Mouse (Mus musculus) left cerebral cortex, adult 18-20 months (tissue): ENCODE data around the gene Rbfox1. TPM values are rescaled to one million over a fixed set of nuclear protein-coding genes. Genes with fewer than 3 reads are reported as not detected.

ENCODE experiments used
- DNase-seq, 2 experiments: peaks; one replicate each; pipeline ENCODE4 v3.0.0; 2021 to 2022; ENCODE audit warnings: low spot score in 2 of 2, mixed read lengths in 1 of 2
- total RNA-seq, 2 experiments: library from RNA; stranded (reverse); gene quantifications; 2 replicates each; pipeline ENCODE4 v1.2.3; 2021

The Rbfox1 gene
- total RNA-seq, 2 experiments from 2014 or later = 309 to 311 TPM

GRCm38 (mm10) chr16:6992251-6992650 is 1107.1 kb downstream of the Rbfox1 start:
- DNase-seq = no peak

GRCm38 (mm10) chr16:6993180-6993579 is 1108.0 kb downstream of the Rbfox1 start:
- no peak for DNase-seq

- no peak for DNase-seq
Measured at GRCm38 (mm10) chr16:6997109-6997508, 1112.0 kb downstream of the Rbfox1 start.

- no peak for DNase-seq
Measured at GRCm38 (mm10) chr16:6997834-6998233, 1112.7 kb downstream of the Rbfox1 start.

- no peak for DNase-seq
Measured at GRCm38 (mm10) chr16:7004565-7004964, 1119.4 kb downstream of the Rbfox1 start.

GRCm38 (mm10) chr16:7005478-7005877 is 1120.3 kb downstream of the Rbfox1 start:
- peak; percentile 48 to 64 for DNase-seq

- DNase-seq = no peak
Measured at GRCm38 (mm10) chr16:7017310-7017709, 1132.2 kb downstream of the Rbfox1 start.

- DNase-seq = no peak
Measured at GRCm38 (mm10) chr16:7034231-7034630, 1149.1 kb downstream of the Rbfox1 start.

GRCm38 (mm10) chr16:7036566-7036965 is 1151.4 kb downstream of the Rbfox1 start:
- DNase-seq = no peak

GRCm38 (mm10) chr16:7036988-7037387 is 1151.8 kb downstream of the Rbfox1 start:
- DNase-seq = no peak

- no peak for DNase-seq
Measured at GRCm38 (mm10) chr16:7038639-7039260, 1153.6 kb downstream of the Rbfox1 start.

GRCm38 (mm10) chr16:7039404-7040367 is 1154.5 kb downstream of the Rbfox1 start:
- peak; percentile 50 to 52 for DNase-seq

GRCm38 (mm10) chr16:7040691-7041090 is 1155.5 kb downstream of the Rbfox1 start:
- no peak for DNase-seq

GRCm38 (mm10) chr16:7047421-7047820 is 1162.3 kb downstream of the Rbfox1 start:
- DNase-seq = no peak

- DNase-seq = peak in 1 of 2 experiments; percentile 57
Measured at GRCm38 (mm10) chr16:7049162-7049971, 1164.2 kb downstream of the Rbfox1 start.

- no peak for DNase-seq
Measured at GRCm38 (mm10) chr16:7050945-7051344, 1165.8 kb downstream of the Rbfox1 start.

- DNase-seq = no peak
Measured at GRCm38 (mm10) chr16:7051991-7052390, 1166.8 kb downstream of the Rbfox1 start.

- no peak for DNase-seq
Measured at GRCm38 (mm10) chr16:7052408-7052807, 1167.3 kb downstream of the Rbfox1 start.

GRCm38 (mm10) chr16:7057789-7058188 is 1172.6 kb downstream of the Rbfox1 start:
- DNase-seq = no peak

GRCm38 (mm10) chr16:7058556-7058955 is 1173.4 kb downstream of the Rbfox1 start:
- DNase-seq = no peak

GRCm38 (mm10) chr16:7059596-7059995 is 1174.4 kb downstream of the Rbfox1 start:
- no peak for DNase-seq
